Mouse (Mus musculus): ENCODE data around the gene Fn1.

Gene Fn1

GRCm38 (mm10) chr1:71652551-71653399 lies at the start of gene Fn1:
Fn1 (minus strand) TSS chr1:71653200.
- in situ Hi-C loops (cut with MboI, MseI): no loop called here

GRCm38 (mm10) chr1:71696093-71696492 lies 43.1 kb upstream of the Fn1 start:
- in situ Hi-C loops (cut with MboI, MseI): no loop called here

GRCm38 (mm10) chr1:71691472-71692277 lies 38.7 kb upstream of the Fn1 start:
- in situ Hi-C loops (cut with MboI, MseI): no loop called here

- in situ Hi-C loops (cut with MboI, MseI): no loop called here
Measured at GRCm38 (mm10) chr1:71688926-71689303, 35.9 kb upstream of the Fn1 start.

GRCm38 (mm10) chr1:71688272-71688925 lies 35.4 kb upstream of the Fn1 start:
- in situ Hi-C loops (cut with MboI, MseI): no loop called here

GRCm38 (mm10) chr1:71686791-71687190 lies 33.8 kb upstream of the Fn1 start:
- in situ Hi-C loops (cut with MboI, MseI): no loop called here

- in situ Hi-C loops (cut with MboI, MseI): no loop called here
Measured at GRCm38 (mm10) chr1:71683736-71684135, 30.7 kb upstream of the Fn1 start.

- in situ Hi-C loops (cut with MboI, MseI): no loop called here
Measured at GRCm38 (mm10) chr1:71682194-71682715, 29.3 kb upstream of the Fn1 start.

- in situ Hi-C loops (cut with MboI, MseI): no loop called here
Measured at GRCm38 (mm10) chr1:71681306-71681705, 28.3 kb upstream of the Fn1 start.

- in situ Hi-C loops (cut with MboI, MseI): no loop called here
Measured at GRCm38 (mm10) chr1:71680046-71680672, 27.2 kb upstream of the Fn1 start.

- in situ Hi-C loops (cut with MboI, MseI): no loop called here
Measured at GRCm38 (mm10) chr1:71675420-71675819, 22.4 kb upstream of the Fn1 start.

- in situ Hi-C loops (cut with MboI, MseI): no loop called here
Measured at GRCm38 (mm10) chr1:71674274-71674673, 21.3 kb upstream of the Fn1 start.

- in situ Hi-C loops (cut with MboI, MseI): no loop called here
Measured at GRCm38 (mm10) chr1:71673398-71673910, 20.5 kb upstream of the Fn1 start.

GRCm38 (mm10) chr1:71672346-71672745 lies 19.3 kb upstream of the Fn1 start:
- in situ Hi-C loops (cut with MboI, MseI): no loop called here

- in situ Hi-C loops (cut with MboI, MseI): no loop called here
Measured at GRCm38 (mm10) chr1:71663242-71663641, 10.2 kb upstream of the Fn1 start.

GRCm38 (mm10) chr1:71658632-71659031 lies 5.6 kb upstream of the Fn1 start:
- in situ Hi-C loops (cut with MboI, MseI): no loop called here

- in situ Hi-C loops (cut with MboI, MseI): no loop called here
Measured at GRCm38 (mm10) chr1:71656309-71656708, 3.3 kb upstream of the Fn1 start.

- in situ Hi-C loops (cut with MboI, MseI): no loop called here
Measured at GRCm38 (mm10) chr1:71654221-71654620, 1.2 kb upstream of the Fn1 start.

GRCm38 (mm10) chr1:71653400-71654159 lies 580 bp upstream of the Fn1 start:
- in situ Hi-C loops (cut with MboI, MseI): no loop called here

- in situ Hi-C loops (cut with MboI, MseI): no loop called here
Measured at GRCm38 (mm10) chr1:71651828-71652227, 1.2 kb downstream of the Fn1 start.

GRCm38 (mm10) chr1:71651315-71651714 lies 1.7 kb downstream of the Fn1 start:
- in situ Hi-C loops (cut with MboI, MseI): no loop called here
